ENCODE assay signal across 20 mouse cellular contexts in genomic region chr14:10710796-10711311, GRCm38 (mm10).
A peak's percentile ranks its signal among the peaks of the same experiment; 100 is the strongest.
DNase-seq lines count a peak whose midpoint lies in the region; ATAC-seq lines count a peak whose summit lies in the region.
"Had no signal": no experiment of that assay in that cellular context is flagged by ENCODE, and none has a peak within 500 bp of the region (broad histone marks: within the 10 kb centered on the region; RNA-seq: fewer than 3 reads in every experiment).

No protein-coding gene starts in this region.

- peak overlapping the region; percentile 13; the same call in 1 of the 2 replicates for H3K27ac ChIP-seq in forebrain, embryonic 15.5 days (replicated peaks)
- H3K27ac ChIP-seq in forebrain, embryonic 12.5 days = no peak overlapping the region
- H3K27ac ChIP-seq in kidney, embryonic 15.5 days = no peak overlapping the region
- H3K27ac ChIP-seq in forebrain, embryonic 16.5 days (ENCODE audit: low read length) = no peak overlapping the region
- no peak overlapping the region for H3K27ac ChIP-seq in liver, embryonic 12.5 days
- H3K27ac ChIP-seq: embryonic facial prominence, embryonic 13.5 days; hindbrain, embryonic 10.5 days; hindbrain, embryonic 14.5 days; intestine, embryonic 15.5 days had no signal

- H3K4me2 ChIP-seq in forebrain, embryonic 15.5 days (replicated peaks) = no peak overlapping the region
- no peak overlapping the region for H3K4me2 ChIP-seq in forebrain, embryonic 12.5 days
- 0 out of 2 replicates have a peak overlapping the region, but pooled peaks have one; percentile 0 for H3K4me2 ChIP-seq in kidney, embryonic 15.5 days
- no peak overlapping the region for H3K4me2 ChIP-seq in forebrain, embryonic 16.5 days (ENCODE audit: low read length)
- no peak overlapping the region for H3K4me2 ChIP-seq in liver, embryonic 12.5 days
- H3K4me2 ChIP-seq: embryonic facial prominence, embryonic 13.5 days; heart, embryonic 12.5 days; hindbrain, embryonic 14.5 days; intestine, embryonic 15.5 days had no signal

- H3K9me3 ChIP-seq in forebrain, embryonic 15.5 days = no peaks in the 10 kb centered on the region
- H3K9me3 ChIP-seq in forebrain, embryonic 12.5 days = no peaks in the 10 kb centered on the region
- H3K9me3 ChIP-seq in kidney, embryonic 15.5 days (replicated peaks) = no peaks in the 10 kb centered on the region
- H3K9me3 ChIP-seq in forebrain, embryonic 16.5 days (ENCODE audit: control insufficient read depth, low read length) = no peaks in the 10 kb centered on the region
- H3K9me3 ChIP-seq in liver, embryonic 12.5 days (replicated peaks) = no peaks in the 10 kb centered on the region
- H3K9me3 ChIP-seq: embryonic facial prominence, embryonic 13.5 days; heart, embryonic 12.5 days; hindbrain, embryonic 10.5 days; intestine, embryonic 15.5 days had no signal

- H3K27me3 ChIP-seq in forebrain, embryonic 15.5 days = no peaks in the 10 kb centered on the region
- H3K27me3 ChIP-seq in forebrain, embryonic 12.5 days = no peaks in the 10 kb centered on the region
- H3K27me3 ChIP-seq in kidney, embryonic 15.5 days = no peaks in the 10 kb centered on the region
- no peaks in the 10 kb centered on the region for H3K27me3 ChIP-seq in forebrain, embryonic 16.5 days (replicated peaks; ENCODE audit: control insufficient read depth, insufficient read depth, low read length)
- H3K27me3 ChIP-seq in liver, embryonic 12.5 days (replicated peaks) = no peaks in the 10 kb centered on the region
- H3K27me3 ChIP-seq: CH12.LX; embryonic facial prominence, embryonic 13.5 days; heart, embryonic 12.5 days; intestine, embryonic 15.5 days had no signal

- H3K36me3 ChIP-seq in forebrain, embryonic 15.5 days = no peaks in the 10 kb centered on the region
- no peaks in the 10 kb centered on the region for H3K36me3 ChIP-seq in forebrain, embryonic 12.5 days (replicated peaks)
- no peaks in the 10 kb centered on the region for H3K36me3 ChIP-seq in kidney, embryonic 15.5 days
- no peaks in the 10 kb centered on the region for H3K36me3 ChIP-seq in forebrain, embryonic 16.5 days (ENCODE audit: control insufficient read depth, insufficient read depth)
- H3K36me3 ChIP-seq in liver, embryonic 12.5 days = no peaks in the 10 kb centered on the region
- H3K36me3 ChIP-seq: embryonic facial prominence, embryonic 13.5 days; heart, embryonic 12.5 days; hindbrain, embryonic 10.5 days; intestine, embryonic 15.5 days had no signal

- ATAC-seq in forebrain, embryonic 15.5 days (replicated peaks) = peak; percentile 57
- no peak for ATAC-seq in forebrain, embryonic 12.5 days (ENCODE audit: low FRiP score)
- ATAC-seq in kidney, embryonic 15.5 days (replicated peaks; ENCODE audit: low FRiP score) = no peak
- ATAC-seq in forebrain, embryonic 16.5 days = peak; percentile 51
- no peak for ATAC-seq in activated CD4-positive, CD25-positive, alpha-beta regulatory T cell, adult 4 months
- no peak for ATAC-seq in liver, embryonic 12.5 days
- ATAC-seq: intestine, embryonic 15.5 days had no signal

- DNase-seq in kidney, postnatal 36 days = no peak
- peak; percentile 7 for DNase-seq in MN1 (ENCODE audit: low spot score)
- DNase-seq: adrenal gland, adult 8-10 months; adrenal gland, postnatal 36 days; cerebellum, adult 11 months; cerebellum, adult 9-10 months; cerebellum, postnatal 25 days; gastrocnemius, postnatal 25 days had no signal

- H3K9ac ChIP-seq in forebrain, embryonic 15.5 days (replicated peaks) = no peak overlapping the region
- no peak overlapping the region for H3K9ac ChIP-seq in forebrain, embryonic 12.5 days
- no peak overlapping the region for H3K9ac ChIP-seq in kidney, embryonic 15.5 days
- no peak overlapping the region for H3K9ac ChIP-seq in forebrain, embryonic 16.5 days (replicated peaks; ENCODE audit: low read depth, low read length)
- no peak overlapping the region for H3K9ac ChIP-seq in liver, embryonic 12.5 days
- H3K9ac ChIP-seq: embryonic facial prominence, embryonic 13.5 days; heart, embryonic 12.5 days; hindbrain, embryonic 14.5 days; intestine, embryonic 15.5 days had no signal

- H3K4me1 ChIP-seq in forebrain, embryonic 15.5 days = peaks cover 16% of the 10 kb centered on the region
- H3K4me1 ChIP-seq in forebrain, embryonic 12.5 days = peaks cover 15% of the 10 kb centered on the region
- no peaks in the 10 kb centered on the region for H3K4me1 ChIP-seq in kidney, embryonic 15.5 days
- peaks cover 11% of the 10 kb centered on the region for H3K4me1 ChIP-seq in forebrain, embryonic 16.5 days (replicated peaks; ENCODE audit: control insufficient read depth, insufficient read depth, low read length)
- no peaks in the 10 kb centered on the region for H3K4me1 ChIP-seq in liver, embryonic 12.5 days
- H3K4me1 ChIP-seq: heart, embryonic 12.5 days; hindbrain, embryonic 10.5 days; intestine, embryonic 15.5 days had no signal

- H3K4me3 ChIP-seq in forebrain, embryonic 15.5 days = no peak overlapping the region
- no peak overlapping the region for H3K4me3 ChIP-seq in forebrain, embryonic 12.5 days (replicated peaks)
- no peak overlapping the region for H3K4me3 ChIP-seq in kidney, embryonic 15.5 days (replicated peaks)
- H3K4me3 ChIP-seq in forebrain, embryonic 16.5 days (replicated peaks; ENCODE audit: low read length) = no peak overlapping the region
- H3K4me3 ChIP-seq in liver, embryonic 12.5 days = no peak overlapping the region
- H3K4me3 ChIP-seq: embryonic facial prominence, embryonic 13.5 days; heart, embryonic 12.5 days; hindbrain, embryonic 10.5 days; intestine, embryonic 15.5 days had no signal

- 31% methylated on average over 12 of the region's 12 CpGs for WGBS in forebrain, embryonic 15.5 days
- WGBS in forebrain, embryonic 12.5 days = 67% methylated on average over 12 of the region's 12 CpGs
- WGBS in kidney, embryonic 15.5 days = 40% methylated on average over 12 of the region's 12 CpGs
- WGBS in forebrain, embryonic 16.5 days = 21% methylated on average over 12 of the region's 12 CpGs
- 73% methylated on average over 12 of the region's 12 CpGs for WGBS in liver, embryonic 12.5 days (ENCODE audit: insufficient replicate concordance)

Comparison
In these comparisons a context has a peak if more than half of its experiments do, and no peak if none do; other contexts are left out.
1. ATAC-seq: peak in forebrain, embryonic 15.5 days (single experiment) and forebrain, embryonic 16.5 days (single experiment); none in forebrain, embryonic 12.5 days (single experiment), kidney, embryonic 15.5 days (single experiment), activated CD4-positive, CD25-positive, alpha-beta regulatory T cell, adult 4 months (single experiment) and liver, embryonic 12.5 days (single experiment).